Mouse (Mus musculus): Measurements from ENCODE around the gene Phldb1.

Gene Phldb1

DNA sequence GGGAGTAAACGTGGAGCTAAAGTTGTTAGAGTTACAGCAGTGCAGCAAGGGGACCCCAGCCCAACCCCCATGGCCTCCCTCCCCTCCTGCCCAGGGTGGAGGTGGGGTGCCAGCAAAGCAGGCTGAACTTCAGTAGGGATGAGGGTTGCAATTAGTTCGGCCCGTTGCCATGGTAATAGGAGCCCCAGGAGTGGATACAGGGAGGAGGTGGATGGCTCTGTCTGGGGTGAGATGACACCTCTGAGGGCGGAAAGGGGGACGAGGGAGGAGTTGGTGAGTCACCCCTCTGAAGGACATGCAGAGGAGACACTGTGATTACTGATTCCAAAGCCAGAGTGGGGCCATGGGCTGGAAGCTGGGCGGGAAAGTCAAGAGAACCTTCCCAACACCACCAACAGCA lies 26.1 kb downstream of the Phldb1 start:
- DNase-seq (ENCODE audit: low spot score), result peak; percentile 42

- peak; percentile 67 for DNase-seq (ENCODE audit: low spot score)
These were observed 26.6 kb downstream of the Phldb1 start for GRCm38 (mm10) chr9:44708429-44708765.

- DNase-seq (ENCODE audit: low spot score), result peak; percentile 52
These were observed 27.1 kb downstream of the Phldb1 start for GRCm38 (mm10) chr9:44707749-44708428.

- no peak for DNase-seq (ENCODE audit: low spot score)
These were observed 35.3 kb downstream of the Phldb1 start for GRCm38 (mm10) chr9:44699730-44700129.

- DNase-seq (ENCODE audit: low spot score), result no peak
These were observed 35.8 kb downstream of the Phldb1 start for GRCm38 (mm10) chr9:44699196-44699595.

DNA sequence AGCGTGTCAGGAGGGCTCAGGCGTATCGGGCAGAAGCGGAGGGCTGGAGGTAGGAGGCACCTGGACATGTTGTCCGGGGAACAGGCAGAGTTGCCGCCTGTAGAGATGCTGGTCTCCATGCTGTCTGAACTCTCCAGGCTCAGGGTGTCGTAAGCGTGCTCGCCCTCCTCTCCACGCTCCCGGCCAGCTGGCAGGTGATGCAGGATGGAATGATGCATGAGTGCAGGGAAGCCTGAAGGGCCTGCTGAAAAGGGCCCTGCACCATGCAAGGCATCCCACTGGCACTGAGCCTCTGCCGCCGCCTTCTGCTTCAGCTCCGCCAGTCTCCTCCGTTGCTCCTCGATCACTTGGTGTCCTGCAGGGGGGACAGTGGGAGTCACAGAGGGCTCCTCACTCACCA lies 37.1 kb downstream of the Phldb1 start:
- DNase-seq (ENCODE audit: low spot score), result no peak

DNA sequence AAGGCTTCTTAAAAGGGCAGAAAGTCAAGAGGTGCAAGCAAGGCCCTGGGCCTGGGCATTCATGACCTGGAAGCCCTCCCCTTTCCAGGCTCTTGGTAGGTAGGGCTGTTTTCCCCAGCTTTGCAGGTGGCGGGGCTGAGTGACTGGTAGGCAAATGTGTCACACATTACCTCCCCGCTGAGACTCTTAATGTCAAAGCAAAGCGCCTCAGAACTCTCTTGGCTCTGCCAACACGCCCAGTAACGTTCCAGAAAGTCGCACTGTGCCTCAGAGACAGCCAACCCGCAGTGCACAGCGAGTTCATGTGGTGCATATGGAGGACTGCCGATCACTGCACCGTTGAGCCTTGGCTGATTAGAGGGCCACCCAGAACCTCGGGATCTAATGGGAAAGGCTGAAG lies 41.9 kb downstream of the Phldb1 start:
- no peak for DNase-seq (ENCODE audit: low spot score)

GRCm38 (mm10) chr9:44691671-44692520 lies 43.1 kb downstream of the Phldb1 start:
- no peak for DNase-seq (ENCODE audit: low spot score)

- DNase-seq (ENCODE audit: low spot score), result peak; percentile 19
These were observed 44.4 kb downstream of the Phldb1 start for GRCm38 (mm10) chr9:44690641-44691040.

DNA sequence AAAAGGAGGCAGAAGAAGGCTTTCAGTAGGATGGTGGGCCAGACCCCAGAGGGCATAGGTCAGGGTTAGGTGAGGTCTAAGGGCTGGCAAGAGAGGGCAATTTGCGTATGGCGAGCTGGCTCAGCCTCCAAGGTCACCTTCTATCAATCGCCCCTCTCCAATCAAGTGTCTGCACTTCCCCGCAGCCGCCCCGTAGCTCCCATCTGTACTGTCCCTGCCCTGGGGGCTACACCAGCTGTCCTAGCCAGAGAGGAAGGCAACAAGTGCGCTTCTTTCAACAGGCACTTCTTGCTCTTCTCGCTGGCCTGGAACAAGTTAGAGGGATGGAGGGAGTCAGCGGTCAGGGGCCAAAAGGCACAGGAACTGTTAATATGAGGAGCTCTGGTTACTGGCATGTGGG lies 47.0 kb downstream of the Phldb1 start:
- DNase-seq (ENCODE audit: low spot score), result no peak

- DNase-seq (ENCODE audit: low spot score), result peak; percentile 53
These were observed 48.4 kb downstream of the Phldb1 start for GRCm38 (mm10) chr9:44686638-44687037.

GRCm38 (mm10) chr9:44685346-44686330 lies 49.4 kb downstream of the Phldb1 start:
- DNase-seq (ENCODE audit: low spot score), result peak; percentile 85

- no peak for DNase-seq (ENCODE audit: low spot score)
These were observed 52.0 kb downstream of the Phldb1 start for GRCm38 (mm10) chr9:44683046-44683445.

GRCm38 (mm10) chr9:44679565-44679964 lies 55.4 kb downstream of the Phldb1 start:
- no peak for DNase-seq (ENCODE audit: low spot score)

DNA sequence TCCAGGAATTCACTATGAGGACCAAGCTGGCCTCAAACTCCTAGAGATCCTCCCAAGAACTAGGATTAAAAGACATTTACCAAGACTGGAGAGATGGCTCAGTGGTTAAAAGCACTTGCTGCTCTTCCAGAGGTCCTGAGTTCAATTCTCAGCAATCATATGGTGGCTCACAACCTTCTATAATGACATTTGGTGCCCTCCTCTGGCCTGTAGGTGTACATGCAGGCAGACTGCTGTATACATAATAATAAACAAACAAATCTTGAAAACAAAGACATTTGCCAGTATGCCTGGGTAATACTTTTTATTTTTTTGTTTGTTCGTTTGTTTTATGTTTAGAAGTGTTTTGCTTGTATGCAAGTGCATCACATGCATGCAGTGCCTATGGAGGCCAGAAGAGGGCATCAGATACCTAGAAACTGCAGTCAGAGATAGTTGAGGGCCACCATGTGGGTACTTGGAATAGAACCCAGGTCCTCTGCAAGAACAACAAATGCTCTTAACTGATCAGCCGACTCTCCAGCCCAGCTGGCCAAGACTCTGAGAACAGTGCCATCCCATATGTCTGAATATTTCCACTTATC lies 56.6 kb downstream of the Phldb1 start:
- no peak for DNase-seq (ENCODE audit: low spot score)

GRCm38 (mm10) chr9:44673005-44673404 lies 62.0 kb downstream of the Phldb1 start, which contains the start of gene Treh:
TSS of gene Treh (plus strand) at chr9:44673233.
- DNase-seq (ENCODE audit: low spot score), result no peak

GRCm38 (mm10) chr9:44672291-44672865 lies 62.6 kb downstream of the Phldb1 start:
- no peak for DNase-seq (ENCODE audit: low spot score)

DNA sequence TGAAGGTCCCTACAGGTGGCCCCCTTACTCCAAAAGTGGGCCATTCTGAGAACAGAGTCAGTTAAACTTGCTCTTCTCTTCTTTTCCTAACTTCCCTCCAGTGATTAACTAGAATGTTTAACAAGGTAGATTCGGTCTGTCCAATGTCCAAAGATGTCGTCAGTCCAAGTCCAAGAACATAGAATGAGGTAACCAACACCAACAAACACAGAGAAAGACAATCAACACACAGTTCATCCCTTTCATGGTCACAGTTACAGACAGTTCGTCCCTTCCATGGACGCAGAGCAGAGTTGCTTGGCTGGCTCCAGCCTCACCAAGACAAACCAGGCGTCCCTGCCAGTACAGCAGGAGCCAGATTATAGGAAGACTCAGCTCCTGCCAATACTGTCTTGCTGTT lies 63.6 kb downstream of the Phldb1 start:
- no peak for DNase-seq (ENCODE audit: low spot score)

DNA sequence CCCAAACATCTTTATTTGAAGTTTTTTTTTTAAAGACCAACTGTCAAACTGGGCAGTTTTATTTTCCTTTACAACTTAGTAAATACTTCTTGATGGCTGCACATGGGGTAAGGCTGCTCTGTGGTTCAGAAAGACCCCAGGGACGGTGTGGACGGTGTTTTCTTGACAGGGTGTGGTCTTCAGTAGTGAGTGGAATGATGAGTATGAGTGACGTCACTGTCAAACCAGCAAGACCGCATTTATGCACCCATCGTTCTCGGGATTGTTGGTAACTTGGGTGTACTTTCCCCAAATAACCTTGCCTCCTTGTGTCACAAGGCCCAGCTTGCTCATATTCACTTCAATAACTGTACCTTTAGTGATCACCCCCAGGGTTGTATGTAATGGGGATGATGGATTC lies 71.3 kb downstream of the Phldb1 start:
- DNase-seq (ENCODE audit: low spot score), result no peak

DNA sequence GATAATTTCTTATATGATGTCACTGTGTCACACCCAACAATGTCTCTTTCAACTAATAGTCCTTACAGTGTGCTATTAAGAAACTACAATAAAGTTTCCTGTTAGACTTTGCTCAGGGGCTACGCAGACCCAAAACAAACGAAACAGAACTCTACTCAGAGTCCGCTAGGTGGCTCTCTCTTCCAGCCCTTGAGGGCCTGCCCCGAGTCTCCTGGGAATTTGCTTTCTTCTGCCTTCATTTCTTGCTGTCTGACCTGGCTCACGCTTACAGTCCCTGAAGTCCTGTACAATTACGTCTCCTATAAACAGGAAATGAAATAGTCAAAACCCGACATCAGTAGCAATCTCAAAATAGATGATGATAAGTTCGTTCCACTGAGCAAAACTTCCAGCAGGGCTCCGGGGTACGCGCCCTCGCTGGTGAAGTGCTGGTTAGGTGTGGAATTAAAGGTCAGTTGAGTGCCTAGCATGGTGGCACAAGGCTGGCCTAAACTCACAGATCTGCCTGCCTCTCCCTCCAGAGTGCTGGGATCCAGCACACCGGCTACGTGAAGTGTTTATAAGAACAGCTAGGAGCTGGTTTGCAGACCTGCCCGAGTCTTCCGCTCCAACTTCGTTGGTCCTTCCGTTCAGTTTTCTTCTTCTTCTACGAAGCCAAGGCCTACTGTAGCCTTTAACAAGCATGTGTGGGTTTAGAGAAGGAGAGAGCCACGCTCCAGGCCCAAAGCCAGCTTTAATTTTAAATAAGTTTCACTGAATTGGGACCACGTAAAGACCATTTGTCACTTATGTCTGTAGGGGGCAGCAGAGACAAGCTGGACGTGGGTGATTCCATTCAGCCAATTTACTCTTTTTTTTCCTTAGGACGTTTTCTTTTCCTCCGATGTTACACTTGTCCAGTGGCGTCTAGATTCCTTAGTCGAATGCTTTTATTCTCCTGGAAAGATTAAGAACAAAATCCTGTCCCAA lies 79.6 kb downstream of the Phldb1 start:
- DNase-seq (ENCODE audit: low spot score), result peak; percentile 92

Data from embryo, embryonic 10 days (tissue).